Mouse (Mus musculus) liver, embryonic 14.5 days (tissue): ENCODE measurements at regions not wholly inside any gene's neighbourhood (a gene's known extent, or its start where the extent isn't known, plus 50 kb on each side); places are given as distances from the start of the nearest gene placed in this dataset.

Experiments used
- CTCF ChIP-seq: IDR thresholded peaks from 2 replicates; pipeline ENCODE4 v1.5.1; 2016; ENCODE audit warnings: antibody characterized with exemption, low read depth, control low read depth
- EP300 ChIP-seq: IDR thresholded peaks from 2 replicates; pipeline ENCODE4 v1.6.1; 2016; ENCODE audit warnings: antibody characterized with exemption, low read depth

- TF ChIP-seq EP300 (no peak), CTCF (no peak)
Measured at GRCm38 (mm10) chr17:84896572-84896971, 60.0 kb upstream of the Ppm1b start.
